Mouse (Mus musculus) hindlimb bud, embryonic 11.5 days (tissue): ENCODE results near the gene Flnc.

Experiments used
- DNase-seq: peaks from one replicate; pipeline ENCODE4 v3.0.0-alpha.2; 2012; ENCODE audit warnings: low read depth, low spot score; ENCODE audit errors: extremely low spot score

The Flnc gene

GRCm38 (mm10) chr6:29482691-29483090 is 49.6 kb downstream of the Flnc start:
- no peak for DNase-seq

GRCm38 (mm10) chr6:29484716-29485559 is 51.9 kb downstream of the Flnc start:
- DNase-seq = peak; percentile 57

GRCm38 (mm10) chr6:29485951-29486350 is 52.9 kb downstream of the Flnc start:
- no peak for DNase-seq

GRCm38 (mm10) chr6:29494101-29494500 is 61.0 kb downstream of the Flnc start:
- DNase-seq = no peak

GRCm38 (mm10) chr6:29496270-29496669 is 63.2 kb downstream of the Flnc start:
- no peak for DNase-seq

GRCm38 (mm10) chr6:29497791-29498190 is 64.7 kb downstream of the Flnc start:
- no peak for DNase-seq

- no peak for DNase-seq
Measured at GRCm38 (mm10) chr6:29500177-29500576, 67.1 kb downstream of the Flnc start.

GRCm38 (mm10) chr6:29500810-29501209 is 67.8 kb downstream of the Flnc start:
- no peak for DNase-seq

GRCm38 (mm10) chr6:29501599-29501998 is 68.5 kb downstream of the Flnc start:
- no peak for DNase-seq

GRCm38 (mm10) chr6:29505493-29505892 is 72.4 kb downstream of the Flnc start:
- no peak for DNase-seq

- DNase-seq = no peak
Measured at GRCm38 (mm10) chr6:29506834-29507233, 73.8 kb downstream of the Flnc start.

- no peak for DNase-seq
Measured at GRCm38 (mm10) chr6:29507447-29508309, 74.6 kb downstream of the Flnc start, which contains the start of gene Kcp. Gene Kcp, minus strand, starts transcription at chr6:29507952.

GRCm38 (mm10) chr6:29509086-29509485 is 76.0 kb downstream of the Flnc start:
- DNase-seq = no peak
